Mouse (Mus musculus): ENCODE results near the gene Nuak1. TPM values are rescaled to one million over a fixed set of nuclear protein-coding genes. Genes with fewer than 3 reads are reported as not detected.
"Not testable (repeated sequence)": the region's sequence is repeated elsewhere in the genome, so short reads cannot be mapped to it uniquely, and the experiment has no call there.

Gene Nuak1
- polyA plus RNA-seq (2016; fragmentation: Nextera tagmentation; extraction: Ambion mirVana), result 3.5 and 3.8 TPM in 2 replicates

DNA sequence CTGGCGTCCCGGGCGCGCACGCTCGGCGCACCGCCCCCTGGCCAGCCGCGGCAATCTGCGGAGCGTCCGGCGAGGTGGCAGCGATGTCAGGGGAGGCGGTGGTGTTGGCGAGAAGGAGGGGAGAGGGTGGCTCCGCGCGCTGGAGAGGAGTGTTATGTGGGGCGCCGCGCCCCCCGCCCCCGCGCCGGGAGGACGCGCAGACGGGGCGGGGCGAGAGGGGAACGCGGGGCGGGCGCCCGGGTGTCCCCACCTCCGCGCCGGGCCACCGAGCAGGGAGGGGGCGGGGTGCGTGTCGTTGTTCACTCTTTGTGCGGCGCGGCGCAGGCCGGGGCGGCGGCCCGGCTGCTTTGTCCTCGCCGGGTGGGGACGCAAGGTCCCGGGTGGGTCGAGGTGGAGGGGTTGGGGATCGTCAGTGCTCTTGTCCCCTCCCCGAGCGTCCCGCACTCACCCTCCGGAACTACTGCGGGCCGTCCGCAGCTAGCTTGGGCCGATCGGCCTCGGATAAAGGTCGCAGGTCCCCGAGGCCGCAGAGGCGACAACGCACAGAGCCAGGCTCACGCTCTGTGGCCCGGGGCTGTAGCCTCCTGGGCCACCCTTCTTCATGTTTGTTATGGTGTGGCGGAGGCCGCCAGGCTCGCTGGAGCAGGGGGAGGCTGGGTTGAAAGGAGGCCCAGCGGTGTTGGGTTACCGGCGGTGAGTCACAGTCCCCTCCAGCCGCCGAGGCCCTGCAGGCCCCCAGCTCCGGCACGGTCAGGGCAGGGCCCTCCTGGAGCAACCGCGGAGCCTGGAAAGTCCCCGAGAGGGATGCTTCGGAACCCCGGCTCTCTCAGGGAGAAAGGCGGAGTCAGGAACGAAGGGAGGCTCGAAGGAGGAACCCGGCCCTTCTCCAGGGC is at the start of gene Nuak1:
Nuak1 (minus strand) TSS at position 57 of the 893 bp plus-strand sequence.
- WGBS, result 1% methylated on average over 67 of the region's 94 CpGs
- Histone ChIP-seq H3K27ac (peak within 1 kb of the TSS; percentile 98), H3K9me3 (no peaks in the 10 kb centered on the region), H3K4me2 (replicated peaks) (peak within 1 kb of the TSS; percentile 77), H3K36me3 (no peaks in the 10 kb centered on the region), H3K9ac (peak within 1 kb of the TSS; percentile 99), H3K27me3 (no peaks in the 10 kb centered on the region), H3K4me1 (peaks cover 49% of the 10 kb centered on the region), H3K4me3 (peak within 1 kb of the TSS; percentile 85)
- ATAC-seq (ENCODE audit: insufficient number of reproducible peaks, insufficient read depth, low FRiP score, low TSS enrichment), result peak; percentile 81

DNA sequence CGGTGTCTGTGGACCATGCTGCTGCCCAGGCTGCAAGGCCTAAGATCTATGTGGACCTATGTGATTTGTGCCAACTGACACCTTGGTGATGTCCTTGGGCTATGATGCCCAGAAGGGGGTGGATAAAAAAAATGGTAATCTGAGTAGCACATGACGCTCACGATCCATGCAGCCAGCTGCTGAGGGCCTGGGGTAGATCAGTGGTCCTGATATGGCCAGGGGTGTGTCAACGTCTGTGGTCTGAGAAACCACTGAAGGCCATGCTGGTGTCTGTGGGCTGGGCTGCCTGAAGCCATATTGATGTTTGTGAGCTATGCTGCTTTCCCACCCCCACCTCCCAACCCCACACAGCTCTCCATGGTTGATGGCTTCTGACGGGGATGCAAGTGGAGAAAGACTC is 49.7 kb upstream of the Nuak1 start:
- no peaks in the 10 kb centered on the region for H3K9me3 ChIP-seq
- no peak overlapping the region for H3K4me3 ChIP-seq
- H3K4me1 ChIP-seq, result 0 out of 2 replicates have a peak, but pooled peaks cover 3% of the 10 kb centered on the region
- no peak overlapping the region for H3K9ac ChIP-seq
- no peaks in the 10 kb centered on the region for H3K36me3 ChIP-seq
- no peak overlapping the region for H3K4me2 ChIP-seq (replicated peaks)
- ATAC-seq (ENCODE audit: insufficient number of reproducible peaks, insufficient read depth, low FRiP score, low TSS enrichment), result no peak
- WGBS, result 89% methylated on average over 5 of the region's 5 CpGs
- H3K27me3 ChIP-seq, result no peaks in the 10 kb centered on the region
- no peak overlapping the region for H3K27ac ChIP-seq

DNA sequence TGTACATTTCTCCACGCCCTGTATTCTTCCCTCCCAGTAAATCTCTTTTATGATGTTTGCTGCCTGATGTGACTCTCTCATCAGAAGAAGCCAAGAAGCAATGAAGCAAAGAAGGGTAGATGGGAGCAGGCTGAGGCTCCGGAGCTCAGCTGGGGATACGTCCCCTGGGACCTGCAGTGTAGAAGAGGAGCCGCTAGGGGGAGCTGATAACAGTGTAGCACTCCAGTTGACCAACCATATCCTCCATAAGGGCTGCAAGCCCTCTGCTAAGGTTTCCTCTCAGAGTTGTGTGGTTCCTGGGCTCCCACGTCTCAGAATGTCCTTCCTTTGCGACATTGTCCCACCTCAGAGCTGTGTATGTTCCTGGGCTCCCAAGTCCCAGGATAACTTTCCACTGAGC is 47.9 kb upstream of the Nuak1 start:
- Histone ChIP-seq H3K27ac (no peak overlapping the region), H3K9me3 (no peaks in the 10 kb centered on the region), H3K9ac (no peak overlapping the region), H3K4me1 (0 out of 2 replicates have a peak, but pooled peaks cover 3% of the 10 kb centered on the region), H3K4me3 (no peak overlapping the region), H3K36me3 (no peaks in the 10 kb centered on the region), H3K4me2 (replicated peaks) (no peak overlapping the region), H3K27me3 (no peaks in the 10 kb centered on the region)
- ATAC-seq (ENCODE audit: insufficient number of reproducible peaks, insufficient read depth, low FRiP score, low TSS enrichment), result no peak
- WGBS, result 36% methylated on average over 6 of the region's 6 CpGs

DNA sequence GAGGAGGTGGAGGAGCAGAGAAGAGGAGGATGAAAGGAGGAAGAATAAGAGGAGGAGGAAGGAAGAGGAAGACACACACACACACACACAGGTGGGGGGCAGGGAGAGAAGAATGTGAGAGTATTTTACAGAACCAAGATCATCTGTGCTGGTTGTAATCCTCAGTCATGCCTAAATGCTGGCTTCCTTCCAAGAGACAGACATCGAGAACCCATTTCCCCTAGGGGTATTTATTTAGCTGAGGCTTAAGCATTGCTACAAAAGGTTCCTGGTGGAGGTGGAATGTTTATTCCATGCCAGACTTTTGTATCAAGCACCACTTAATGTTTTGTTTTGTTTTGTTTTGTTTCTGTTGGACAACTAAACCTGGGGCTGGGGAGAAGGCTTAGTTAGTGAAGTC is 44.3 kb upstream of the Nuak1 start:
- no peak overlapping the region for H3K4me3 ChIP-seq
- no peak overlapping the region for H3K4me2 ChIP-seq (replicated peaks)
- peaks cover 11% of the 10 kb centered on the region; the same call in 1 of the 2 replicates for H3K4me1 ChIP-seq
- no peak overlapping the region for H3K27ac ChIP-seq
- H3K27me3 ChIP-seq, result no peaks in the 10 kb centered on the region
- WGBS, result 39% methylated on average over 1 of the region's 1 CpGs
- ATAC-seq (ENCODE audit: insufficient number of reproducible peaks, insufficient read depth, low FRiP score, low TSS enrichment), result no peak
- H3K9ac ChIP-seq, result no peak overlapping the region
- H3K9me3 ChIP-seq, result no peaks in the 10 kb centered on the region
- no peaks in the 10 kb centered on the region for H3K36me3 ChIP-seq

DNA sequence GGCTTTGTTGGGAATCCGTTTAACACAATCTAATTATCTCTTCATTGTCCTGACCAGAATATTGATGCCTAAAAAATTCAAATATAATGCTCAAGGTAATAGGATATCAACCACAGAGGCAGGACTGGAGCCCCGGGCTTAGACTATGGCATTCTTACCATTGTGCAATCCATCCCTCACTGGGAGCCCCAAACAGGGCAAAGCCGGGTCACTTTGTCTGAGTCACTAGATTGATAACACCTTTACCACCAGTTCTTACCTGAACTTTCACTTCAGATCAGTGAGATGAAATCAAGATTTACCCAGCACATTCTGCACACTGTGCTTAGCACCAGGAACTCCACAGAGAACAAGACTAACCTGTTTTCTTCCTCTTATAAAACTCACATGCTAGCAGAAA is 43.2 kb upstream of the Nuak1 start:
- Histone ChIP-seq H3K9ac (no peak overlapping the region), H3K36me3 (no peaks in the 10 kb centered on the region), H3K9me3 (no peaks in the 10 kb centered on the region), H3K27me3 (no peaks in the 10 kb centered on the region), H3K4me3 (no peak overlapping the region), H3K4me1 (peaks cover 11% of the 10 kb centered on the region; the same call in 1 of the 2 replicates), H3K27ac (no peak overlapping the region), H3K4me2 (replicated peaks) (no peak overlapping the region)
- no peak for ATAC-seq (ENCODE audit: insufficient number of reproducible peaks, insufficient read depth, low FRiP score, low TSS enrichment)
- WGBS, result 74% methylated on average over 3 of the region's 3 CpGs

DNA sequence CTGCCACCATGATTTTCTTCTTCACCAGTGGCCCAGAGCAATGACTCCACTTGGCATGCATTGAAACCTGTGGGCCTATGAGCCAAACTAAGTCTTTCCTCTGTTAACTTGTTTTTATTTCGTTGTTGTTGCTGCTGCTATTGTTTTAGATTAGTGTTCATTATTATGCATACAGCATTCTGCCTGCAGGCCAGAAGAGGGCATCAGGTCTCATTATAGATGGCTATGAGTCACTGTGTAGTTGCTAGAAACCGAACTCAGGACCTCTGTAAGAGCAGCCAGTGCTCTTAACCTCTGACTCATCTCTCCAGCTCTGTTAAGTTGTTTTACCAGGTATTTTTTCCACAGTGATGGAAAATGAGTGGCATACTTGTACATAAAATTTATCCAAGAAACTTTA is 42.7 kb upstream of the Nuak1 start:
- no peaks in the 10 kb centered on the region for H3K9me3 ChIP-seq
- 80% methylated on average over 2 of the region's 2 CpGs for WGBS
- no peak for ATAC-seq (ENCODE audit: insufficient number of reproducible peaks, insufficient read depth, low FRiP score, low TSS enrichment)
- no peak overlapping the region for H3K4me3 ChIP-seq
- H3K27ac ChIP-seq, result no peak overlapping the region
- H3K4me2 ChIP-seq (replicated peaks), result no peak overlapping the region
- H3K36me3 ChIP-seq, result no peaks in the 10 kb centered on the region
- H3K27me3 ChIP-seq, result no peaks in the 10 kb centered on the region
- no peak overlapping the region for H3K9ac ChIP-seq
- peaks cover 11% of the 10 kb centered on the region; the same call in 1 of the 2 replicates for H3K4me1 ChIP-seq

DNA sequence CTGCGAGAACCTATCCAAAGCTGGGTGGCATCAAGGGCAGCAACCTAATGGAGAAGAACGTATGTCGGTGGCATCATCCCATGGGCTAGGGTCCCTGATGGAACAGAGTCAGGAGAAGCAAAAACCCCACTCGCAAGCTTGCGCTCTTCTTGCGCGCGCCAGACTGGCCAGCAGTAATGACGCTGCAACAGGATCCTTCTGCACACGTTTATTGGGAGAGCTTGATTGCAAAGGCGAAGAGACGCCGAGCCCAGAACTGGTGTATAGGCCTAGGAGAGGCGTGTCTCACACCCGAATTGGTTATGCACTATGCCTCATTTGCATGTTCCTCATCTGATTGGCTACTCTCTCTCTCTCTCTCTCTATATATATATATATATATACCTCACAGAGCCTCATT is 42.0 kb upstream of the Nuak1 start:
- H3K36me3 ChIP-seq; H3K9ac ChIP-seq; ATAC-seq (ENCODE audit: insufficient number of reproducible peaks, insufficient read depth, low FRiP score, low TSS enrichment); H3K9me3 ChIP-seq; H3K27me3 ChIP-seq; H3K4me3 ChIP-seq; H3K27ac ChIP-seq; H3K4me2 ChIP-seq (replicated peaks): not testable (repeated sequence)
- H3K4me1 ChIP-seq, result peaks cover 17% of the 10 kb centered on the region
- WGBS, result 93% methylated on average over 15 of the region's 15 CpGs

DNA sequence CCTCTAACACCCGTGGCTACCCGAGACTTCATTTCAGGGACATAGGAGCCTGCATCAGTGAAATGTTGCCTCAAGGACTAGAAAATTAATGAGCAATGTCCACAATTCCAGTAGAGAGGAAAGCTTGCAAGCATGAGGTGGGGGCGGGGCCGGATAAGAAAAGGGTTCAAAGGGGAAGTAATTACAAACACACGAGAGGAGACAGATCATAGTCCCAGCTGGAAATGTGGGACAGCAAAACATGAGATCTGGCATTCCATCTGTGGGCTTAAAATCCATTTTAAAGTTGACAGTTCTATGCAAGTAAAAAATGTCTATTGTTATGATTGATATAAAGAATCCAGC is 40.9 kb upstream of the Nuak1 start:
- Histone ChIP-seq H3K27me3 (no peaks in the 10 kb centered on the region), H3K9ac (no peak overlapping the region), H3K9me3 (no peaks in the 10 kb centered on the region), H3K4me1 (peaks cover 16% of the 10 kb centered on the region), H3K4me3 (no peak overlapping the region), H3K4me2 (replicated peaks) (no peak overlapping the region), H3K27ac (peak overlapping the region; percentile 69), H3K36me3 (no peaks in the 10 kb centered on the region)
- no peak for ATAC-seq (ENCODE audit: insufficient number of reproducible peaks, insufficient read depth, low FRiP score, low TSS enrichment)
- WGBS, result 45% methylated on average over 5 of the region's 5 CpGs

DNA sequence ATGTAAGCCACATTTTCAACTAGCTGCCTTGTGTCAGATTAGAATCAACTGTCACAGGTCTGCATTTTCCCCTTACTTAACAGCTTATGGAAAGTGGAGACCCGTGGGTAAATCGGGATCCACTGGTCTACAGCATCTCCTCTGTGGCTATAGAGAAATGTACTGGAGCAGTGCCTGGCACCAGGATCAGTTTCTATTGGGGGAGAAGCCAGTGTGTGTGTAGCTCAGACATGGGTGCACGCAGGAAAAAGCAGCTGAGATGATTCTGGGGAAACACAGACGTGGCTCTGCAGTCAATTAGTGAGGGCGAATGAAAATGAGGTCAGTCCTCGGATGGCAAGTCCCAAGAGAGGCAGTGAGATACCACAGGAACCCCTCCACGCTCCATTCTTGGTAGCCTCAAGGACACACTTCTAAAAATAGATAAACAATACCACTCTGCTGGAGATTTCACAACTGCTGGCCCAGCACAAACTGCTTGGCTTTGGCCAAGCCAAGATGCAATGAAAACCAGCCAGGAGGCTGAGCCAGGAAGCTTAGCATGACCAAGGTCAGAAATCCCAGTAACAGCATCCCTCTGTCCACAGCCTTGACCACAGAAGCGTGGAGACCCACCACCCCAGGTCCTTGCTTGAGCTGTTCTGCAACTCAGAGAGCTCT is 40.4 kb upstream of the Nuak1 start:
- no peaks in the 10 kb centered on the region for H3K9me3 ChIP-seq
- no peaks in the 10 kb centered on the region for H3K27me3 ChIP-seq
- peak overlapping the region; percentile 69 for H3K27ac ChIP-seq
- H3K4me3 ChIP-seq, result no peak overlapping the region
- no peak for ATAC-seq (ENCODE audit: insufficient number of reproducible peaks, insufficient read depth, low FRiP score, low TSS enrichment)
- peaks cover 17% of the 10 kb centered on the region for H3K4me1 ChIP-seq
- no peak overlapping the region for H3K9ac ChIP-seq
- WGBS, result 39% methylated on average over 8 of the region's 8 CpGs
- H3K4me2 ChIP-seq (replicated peaks), result no peak overlapping the region
- no peaks in the 10 kb centered on the region for H3K36me3 ChIP-seq

DNA sequence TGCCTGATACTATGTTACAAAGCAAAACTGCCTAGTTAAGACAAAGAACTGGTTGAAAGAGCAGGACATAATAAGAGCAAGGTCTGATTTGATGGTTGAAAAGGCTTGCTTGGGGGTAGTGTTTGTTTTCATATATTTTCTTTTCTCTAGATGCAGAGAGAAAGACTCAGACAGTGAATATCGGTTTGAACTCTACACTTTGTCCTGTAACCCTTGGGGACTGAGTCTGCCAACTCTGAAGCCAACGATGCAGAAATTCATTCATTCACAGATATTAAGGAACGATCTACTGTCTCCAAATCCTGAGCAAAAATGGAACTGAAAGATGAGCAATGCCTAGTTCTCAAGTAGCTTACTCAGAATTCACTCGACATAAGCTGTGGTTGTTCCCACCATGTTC is 39.7 kb upstream of the Nuak1 start:
- 78% methylated on average over 4 of the region's 4 CpGs for WGBS

DNA sequence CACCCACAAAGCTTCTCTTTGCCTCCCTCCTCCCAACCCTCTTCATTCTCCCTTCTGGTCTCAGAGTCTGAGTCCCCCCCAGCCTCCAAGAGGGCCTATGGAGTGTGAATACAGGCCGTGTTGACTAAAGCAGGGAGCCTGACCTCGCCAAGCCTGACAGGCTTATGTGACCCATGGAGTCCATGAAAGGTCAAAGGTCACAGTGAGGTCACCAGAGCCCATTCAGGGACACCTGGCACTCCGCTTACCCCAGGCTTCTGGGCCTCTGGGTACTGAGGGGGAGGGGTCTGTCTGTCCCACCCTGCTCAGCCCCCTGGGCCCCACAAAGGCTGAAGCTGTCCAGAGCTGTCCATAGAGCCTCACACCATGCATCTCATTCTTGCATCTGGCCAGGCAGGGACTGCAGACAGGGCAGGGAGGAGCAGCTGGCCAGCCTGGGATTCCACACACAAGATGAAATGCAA is 37.2 kb upstream of the Nuak1 start:
- Histone ChIP-seq H3K4me3 (no peak overlapping the region), H3K27ac (no peak overlapping the region), H3K36me3 (no peaks in the 10 kb centered on the region), H3K27me3 (no peaks in the 10 kb centered on the region), H3K4me2 (replicated peaks) (no peak overlapping the region), H3K9me3 (no peaks in the 10 kb centered on the region), H3K9ac (no peak overlapping the region), H3K4me1 (peaks cover 17% of the 10 kb centered on the region)
- WGBS, result 17% methylated on average over 3 of the region's 3 CpGs
- ATAC-seq (ENCODE audit: insufficient number of reproducible peaks, insufficient read depth, low FRiP score, low TSS enrichment), result peak; percentile 69

More for the DNA sequence above, 39.7 kb upstream of the Nuak1 start:
- Histone ChIP-seq H3K9me3 (no peaks in the 10 kb centered on the region), H3K4me2 (replicated peaks) (no peak overlapping the region), H3K4me3 (no peak overlapping the region), H3K36me3 (no peaks in the 10 kb centered on the region), H3K27me3 (no peaks in the 10 kb centered on the region), H3K9ac (no peak overlapping the region), H3K27ac (no peak overlapping the region), H3K4me1 (peaks cover 17% of the 10 kb centered on the region)
- ATAC-seq (ENCODE audit: insufficient number of reproducible peaks, insufficient read depth, low FRiP score, low TSS enrichment), result no peak

Data from embryonic facial prominence, embryonic 12.5 days (tissue).